Mouse (Mus musculus) adrenal gland, postnatal 4 days (tissue): ENCODE results near the gene Galntl6. TPM values are rescaled to one million over a fixed set of nuclear protein-coding genes. Genes with fewer than 3 reads are reported as not detected.

Source experiments
- DNase-seq, 2 experiments: peaks; one replicate each; pipeline ENCODE4 v3.0.0; 2021 to 2022; ENCODE audit warnings: low spot score in 2 of 2, mixed read lengths in 2 of 2
- total RNA-seq, 2 experiments: library from RNA; stranded (reverse); gene quantifications; 2 replicates each; pipeline ENCODE4 v1.2.3; 2021

The Galntl6 gene
- total RNA-seq, 2 experiments from 2014 or later = 0.95 to 1.6 TPM

- DNase-seq = no peak
Measured at GRCm38 (mm10) chr8:58290080-58290479, 622.4 kb downstream of the Galntl6 start.

DNA sequence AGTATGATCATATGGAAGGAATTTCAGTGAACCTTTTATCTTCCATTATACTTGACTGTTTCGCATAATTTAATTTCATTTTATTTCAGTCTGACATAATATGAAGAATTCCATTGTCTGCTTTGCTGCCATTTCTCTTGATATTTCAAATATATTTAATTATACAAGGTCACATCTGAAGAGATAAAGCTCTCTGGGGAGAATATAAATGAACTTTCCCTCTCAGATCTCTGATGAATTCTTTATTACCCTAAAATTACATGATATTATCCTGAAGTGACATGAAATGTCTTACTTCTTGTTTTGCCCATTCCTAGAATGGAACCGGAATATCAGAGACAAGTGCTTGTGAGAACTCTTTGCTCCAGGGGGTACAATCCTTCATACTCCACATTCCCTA lies 647.0 kb downstream of the Galntl6 start:
- no peak for DNase-seq

GRCm38 (mm10) chr8:58258577-58259315 lies 653.7 kb downstream of the Galntl6 start:
- no peak for DNase-seq

DNA sequence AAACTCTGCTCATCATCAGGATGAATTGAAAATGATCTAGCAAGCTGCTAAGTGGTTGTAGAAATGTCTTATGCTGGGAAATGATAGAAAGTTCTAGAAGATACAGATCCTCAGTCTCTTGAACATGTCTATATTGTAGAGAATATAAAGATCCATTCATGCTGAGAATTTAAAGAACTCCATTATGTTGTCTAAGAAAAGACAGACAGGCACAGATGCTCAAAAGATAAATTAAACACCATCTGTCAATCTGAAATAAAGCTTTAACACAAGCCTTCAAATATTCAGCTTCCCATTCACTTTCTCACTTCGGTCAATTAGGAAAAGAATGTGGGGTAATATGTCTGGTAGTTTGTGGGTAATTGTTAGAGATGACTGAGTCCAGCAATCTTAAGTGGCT lies 658.8 kb downstream of the Galntl6 start:
- no peak for DNase-seq

- DNase-seq = no peak
Measured at GRCm38 (mm10) chr8:58244830-58245229, 667.6 kb downstream of the Galntl6 start.

DNA sequence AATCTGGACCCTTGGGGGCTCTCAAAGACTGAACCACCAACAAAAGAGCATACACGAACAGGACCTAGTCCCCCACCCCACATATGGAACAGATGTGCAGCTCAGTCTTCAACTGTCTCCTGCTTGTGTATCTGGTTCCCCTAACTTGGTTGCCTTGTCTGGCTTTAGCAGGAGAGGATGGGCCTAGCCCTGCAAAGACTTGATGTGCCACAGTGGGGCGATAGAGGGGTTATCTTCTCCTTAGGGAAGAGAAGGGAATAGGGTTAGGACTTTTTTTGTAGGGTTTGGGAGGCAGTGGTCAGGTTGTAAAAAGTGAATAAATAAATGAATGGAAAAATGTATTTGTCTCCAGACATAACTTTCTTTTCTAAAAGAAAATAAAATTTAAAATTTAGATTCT lies 678.2 kb downstream of the Galntl6 start:
- DNase-seq = no peak

- DNase-seq = no peak
Measured at GRCm38 (mm10) chr8:58228725-58229124, 683.7 kb downstream of the Galntl6 start.

- no peak for DNase-seq
Measured at GRCm38 (mm10) chr8:58217885-58218284, 694.6 kb downstream of the Galntl6 start.

DNA sequence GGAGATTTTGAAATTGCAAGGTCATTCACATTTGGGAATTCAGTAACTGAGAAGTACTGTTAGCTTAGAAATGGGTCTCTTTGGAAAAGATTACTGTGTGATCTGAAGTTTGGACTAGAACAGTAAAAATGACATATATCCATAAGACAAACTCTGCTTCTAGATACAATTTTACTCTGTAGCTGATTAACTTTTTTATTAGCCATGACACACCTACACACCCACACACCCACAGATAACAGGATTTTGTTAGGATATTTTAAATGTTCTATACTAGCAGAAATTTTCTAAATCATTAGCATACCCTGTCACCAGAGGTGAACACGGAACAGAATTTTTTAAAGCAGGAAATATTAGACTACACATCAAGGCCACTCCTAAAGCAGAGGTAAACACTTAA lies 722.7 kb downstream of the Galntl6 start:
- no peak for DNase-seq

DNA sequence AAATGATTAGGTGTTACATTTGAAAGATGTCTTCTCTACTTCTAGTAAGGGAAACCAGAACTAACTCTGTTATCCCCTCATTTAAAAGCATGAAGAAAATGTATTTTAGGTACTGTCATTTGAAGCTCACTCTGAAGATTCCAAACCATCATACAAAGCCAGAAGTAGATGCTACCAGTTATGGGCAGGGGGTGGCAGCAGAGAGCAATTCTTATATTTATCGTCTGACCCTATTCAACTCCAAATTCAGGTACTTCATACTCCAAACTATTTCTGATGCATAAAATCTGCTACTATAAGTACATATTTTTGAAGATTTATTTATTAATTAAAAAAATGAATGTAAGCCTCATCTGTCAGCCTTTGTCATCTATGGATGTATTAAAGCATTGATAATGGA lies 765.5 kb downstream of the Galntl6 start:
- no peak for DNase-seq

DNA sequence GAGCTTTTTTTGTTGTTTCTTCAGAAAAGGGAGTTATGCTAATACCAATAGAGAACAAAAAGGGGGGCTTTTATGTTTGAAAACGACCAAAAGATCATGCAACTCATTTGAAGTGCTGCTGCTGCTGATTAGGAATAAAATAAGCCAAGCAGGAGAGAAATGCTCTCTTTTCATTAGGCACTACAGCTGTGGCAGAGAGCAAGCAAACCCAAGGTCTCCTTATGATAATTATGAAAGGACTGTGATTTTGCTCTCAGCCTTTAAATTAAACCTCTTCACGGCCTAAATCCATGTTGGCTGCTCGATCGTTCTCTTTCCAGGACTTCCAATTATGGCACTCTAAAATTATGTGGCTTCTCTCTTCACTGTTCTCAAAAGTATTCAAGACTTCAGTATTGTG lies 825.7 kb downstream of the Galntl6 start:
- no peak for DNase-seq

DNA sequence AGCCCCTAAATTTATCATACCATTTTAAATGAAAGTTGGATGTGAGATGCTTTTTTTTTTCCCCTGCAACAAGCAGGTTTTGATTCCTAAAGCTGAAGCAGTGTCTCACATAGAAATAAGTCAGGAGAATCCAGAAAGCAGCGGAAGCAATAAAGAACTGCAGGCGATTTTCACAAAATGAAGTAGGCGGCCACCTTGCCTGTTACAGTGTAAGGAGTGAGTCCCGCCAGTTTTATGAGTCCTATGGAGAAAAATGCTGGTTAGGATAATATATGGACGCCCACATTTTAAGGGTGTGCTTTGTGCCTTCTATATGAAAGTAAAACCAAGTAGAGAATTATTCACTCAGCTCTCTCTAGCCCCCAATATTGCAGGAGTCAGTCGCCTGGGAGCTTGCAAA lies 827.5 kb downstream of the Galntl6 start:
- DNase-seq = no peak

DNA sequence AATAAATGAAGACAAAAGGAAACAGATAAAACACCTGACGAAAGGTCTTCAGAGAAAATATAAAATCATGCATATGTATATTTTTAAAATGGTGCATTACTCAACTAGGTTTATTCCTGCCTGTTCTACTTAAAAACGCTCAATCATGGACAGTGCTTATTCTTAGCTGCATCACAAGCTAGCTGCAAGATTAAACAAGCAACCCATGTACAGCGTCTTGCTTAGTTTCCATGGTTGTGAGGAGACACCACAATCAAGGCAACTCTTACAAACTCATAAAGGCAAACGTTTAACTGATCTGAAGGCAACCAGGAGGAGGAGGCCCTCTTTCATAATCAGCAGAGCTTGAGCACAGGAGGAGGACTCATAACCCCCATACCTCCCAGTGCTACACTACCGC lies 830.7 kb downstream of the Galntl6 start:
- DNase-seq = no peak

DNA sequence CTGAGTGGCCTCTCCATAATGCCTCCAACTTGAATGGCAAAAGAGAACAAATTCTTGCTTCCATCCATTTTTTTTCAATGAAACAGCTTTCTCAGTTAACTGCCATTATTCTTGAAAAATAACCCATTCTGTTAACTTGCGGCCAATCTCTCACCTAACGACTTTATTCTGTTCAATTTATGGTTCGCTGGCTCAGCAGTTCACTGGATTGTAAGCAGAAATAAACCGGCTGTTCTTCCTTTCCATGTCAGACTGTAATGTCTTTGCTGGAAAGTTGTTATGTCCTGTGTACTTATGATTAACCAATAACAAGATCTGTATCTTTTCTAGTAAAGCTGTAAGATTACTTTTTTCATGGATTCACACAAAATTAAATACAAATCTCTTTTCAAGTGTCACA lies 837.8 kb downstream of the Galntl6 start:
- DNase-seq = no peak

- DNase-seq = no peak
Measured at GRCm38 (mm10) chr8:58073733-58074132, 838.7 kb downstream of the Galntl6 start.

DNA sequence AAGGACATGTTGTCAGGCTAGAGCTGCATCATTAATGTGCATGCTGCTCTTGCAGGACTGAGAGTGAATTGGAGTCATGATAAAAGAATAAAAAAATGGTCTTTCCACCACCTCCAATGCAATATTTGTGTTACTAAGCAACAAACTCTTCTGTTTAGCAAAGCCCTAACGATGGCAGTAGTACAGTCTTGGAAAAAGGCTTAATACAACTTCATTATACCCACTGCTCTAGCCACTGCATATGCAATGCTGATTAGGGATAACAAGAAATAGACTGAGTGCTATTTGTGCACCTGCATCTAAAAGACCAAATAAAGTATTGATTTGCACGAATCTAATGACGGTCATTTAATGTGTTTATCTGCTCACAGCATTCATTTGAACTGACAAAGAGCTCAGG lies 880.2 kb downstream of the Galntl6 start:
- DNase-seq = no peak

DNA sequence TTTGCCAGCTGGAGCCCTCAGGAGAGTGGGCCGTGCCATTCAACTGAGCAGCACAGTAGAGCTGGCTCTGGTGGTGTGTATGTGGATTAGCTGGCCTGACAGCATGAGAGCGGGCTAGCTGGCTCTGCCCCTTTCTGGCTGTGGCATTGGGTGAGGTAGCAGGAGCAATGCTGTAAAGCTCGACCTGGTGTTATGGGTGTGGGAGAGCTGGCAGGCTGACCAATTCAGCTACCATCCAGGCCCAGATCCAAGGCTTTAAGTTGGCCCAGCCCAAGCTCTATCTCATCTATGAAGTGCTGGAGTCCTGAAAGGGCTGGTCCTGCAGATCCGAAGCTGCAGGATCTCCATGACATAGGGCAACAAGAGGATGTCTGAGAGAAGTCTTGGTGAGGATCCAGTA lies 886.9 kb downstream of the Galntl6 start:
- no peak for DNase-seq

DNA sequence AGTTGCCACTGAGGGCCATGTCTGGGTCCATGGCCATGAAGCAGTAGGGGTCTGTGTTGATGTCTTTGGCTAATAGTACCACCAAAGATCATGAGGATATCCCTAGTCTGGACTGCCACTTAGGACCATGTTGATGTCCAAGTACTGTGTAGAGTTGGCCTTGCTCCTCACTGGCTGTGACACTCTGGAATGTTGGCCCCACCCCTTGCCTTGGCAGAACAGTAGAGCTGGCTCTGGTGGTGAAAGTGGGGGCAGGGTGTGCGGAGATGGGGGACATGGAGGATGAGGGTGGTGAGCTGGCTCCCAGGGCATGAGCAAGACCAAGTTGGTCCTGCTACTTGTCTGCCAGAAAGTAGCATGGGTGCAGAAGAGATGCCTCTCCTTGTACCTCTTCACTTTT lies 887.3 kb downstream of the Galntl6 start:
- DNase-seq = no peak

- no peak for DNase-seq
Measured at GRCm38 (mm10) chr8:58023426-58024176, 888.8 kb downstream of the Galntl6 start.

GRCm38 (mm10) chr8:57989428-57990171 lies 922.8 kb downstream of the Galntl6 start:
- no peak for DNase-seq

DNA sequence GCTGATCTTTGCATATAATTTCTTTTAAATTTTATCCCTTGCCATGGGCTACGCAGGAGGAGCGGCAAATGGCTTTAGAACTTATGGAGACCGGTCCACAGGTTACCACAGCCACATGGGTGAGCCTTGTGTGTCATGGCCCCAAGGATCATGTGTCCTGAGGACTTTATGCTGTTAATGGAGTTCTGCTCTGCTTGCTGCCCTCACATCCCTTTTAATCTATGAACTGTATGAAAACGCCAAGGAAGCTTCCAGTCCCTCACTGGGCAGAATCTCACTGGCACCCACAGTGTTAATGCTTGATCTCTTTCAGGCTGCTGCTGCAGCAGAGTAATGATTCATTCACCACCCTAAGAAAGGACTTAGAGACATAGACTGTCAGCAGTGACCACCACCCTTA lies 935.1 kb downstream of the Galntl6 start:
- DNase-seq = no peak

DNA sequence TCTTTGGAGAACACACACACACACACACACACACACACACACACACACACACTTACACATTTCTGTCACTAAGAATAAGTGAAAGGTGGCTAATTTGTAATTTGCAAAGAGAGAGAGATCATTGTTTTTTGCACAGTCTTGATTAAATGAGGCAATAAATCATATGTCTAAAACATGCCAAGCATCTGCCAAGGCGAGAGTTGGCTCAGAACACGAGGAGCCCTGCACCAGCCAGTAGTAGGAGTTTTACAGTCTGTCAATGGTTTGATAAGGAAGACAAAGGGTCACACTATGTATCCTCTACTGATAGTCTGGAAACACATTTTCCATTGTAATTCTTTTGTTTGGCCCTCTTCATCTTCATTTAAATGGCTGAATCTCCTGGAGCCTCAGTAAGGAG lies 938.3 kb downstream of the Galntl6 start:
- no peak for DNase-seq
